ENCODE assay signal across 18 mouse cellular contexts in the genomic region with DNA sequence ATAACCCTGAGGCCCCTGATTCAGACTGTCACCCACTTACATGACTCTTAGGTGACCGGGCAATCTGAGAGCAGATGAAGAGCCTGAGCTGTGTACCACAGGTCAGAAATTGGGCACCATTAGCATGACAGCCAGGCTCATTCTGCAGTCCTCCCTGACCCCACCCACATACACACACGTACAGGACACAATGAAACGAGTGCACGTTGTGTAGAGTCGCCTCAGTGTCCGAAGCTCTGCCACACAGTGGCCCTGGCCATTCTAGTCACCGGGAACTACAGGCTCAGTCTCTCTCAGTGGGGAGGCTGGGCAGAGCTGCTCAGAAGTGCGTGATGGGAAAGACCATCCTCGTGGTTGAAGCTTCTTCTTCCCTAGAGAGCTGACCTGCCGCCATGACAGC. TPM values are rescaled to one million over a fixed set of nuclear protein-coding genes. Genes with fewer than 3 reads are reported as not detected.
DNase-seq lines count a peak whose midpoint lies in the region; ATAC-seq and TF ChIP-seq lines count a peak whose summit lies in the region.
"Had no signal": no experiment of that assay in that cellular context is flagged by ENCODE, and none has a peak within 500 bp of the region (broad histone marks: within the 10 kb centered on the region; RNA-seq: fewer than 3 reads in every experiment).

No protein-coding gene starts in this region.

- no peak overlapping the region for H3K4me2 ChIP-seq in forebrain, embryonic 13.5 days
- no peak overlapping the region for H3K4me2 ChIP-seq in midbrain, embryonic 12.5 days (replicated peaks)
- H3K4me2 ChIP-seq in midbrain, postnatal 0 days (ENCODE audit: low read depth, low read length, poor library complexity, severe bottlenecking), result no peak overlapping the region
- no peak overlapping the region for H3K4me2 ChIP-seq in hindbrain, embryonic 12.5 days (replicated peaks)
- no peak overlapping the region for H3K4me2 ChIP-seq in neural tube, embryonic 15.5 days
- H3K4me2 ChIP-seq: limb, embryonic 15.5 days; lung, embryonic 14.5 days had no signal

- peak overlapping the region; percentile 84 for H3K27ac ChIP-seq in forebrain, embryonic 13.5 days
- H3K27ac ChIP-seq in forebrain, embryonic 10.5 days, result no peak overlapping the region
- peak overlapping the region; percentile 76 for H3K27ac ChIP-seq in midbrain, embryonic 12.5 days (replicated peaks)
- H3K27ac ChIP-seq in midbrain, postnatal 0 days (ENCODE audit: low read depth, low read length), result no peak overlapping the region
- peak overlapping the region; percentile 79 for H3K27ac ChIP-seq in hindbrain, embryonic 12.5 days
- H3K27ac ChIP-seq in neural tube, embryonic 15.5 days (replicated peaks), result no peak overlapping the region
- H3K27ac ChIP-seq: heart, adult 2 months; limb, embryonic 15.5 days; liver, embryonic 14.5 days had no signal

- no peak for TF ChIP-seq CTCF in midbrain, postnatal 0 days (IDR thresholded peaks at IDR 0.05)

- no peaks in the 10 kb centered on the region for H3K27me3 ChIP-seq in forebrain, embryonic 13.5 days
- H3K27me3 ChIP-seq in forebrain, embryonic 10.5 days (ENCODE audit: poor library complexity, severe bottlenecking), result no peaks in the 10 kb centered on the region
- H3K27me3 ChIP-seq in midbrain, embryonic 12.5 days, result no peaks in the 10 kb centered on the region
- no peaks in the 10 kb centered on the region for H3K27me3 ChIP-seq in midbrain, postnatal 0 days (ENCODE audit: insufficient read depth, low read length)
- no peaks in the 10 kb centered on the region for H3K27me3 ChIP-seq in hindbrain, embryonic 12.5 days
- H3K27me3 ChIP-seq in neural tube, embryonic 15.5 days (replicated peaks), result no peaks in the 10 kb centered on the region
- H3K27me3 ChIP-seq: forebrain, embryonic 15.5 days; limb, embryonic 15.5 days; megakaryocyte, embryonic 14.5 days had no signal

- DNase-seq in forebrain, embryonic 10.5 days (ENCODE audit: extremely low spot score, low spot score), result no peak
- no peak for DNase-seq in midbrain, postnatal 0 days (ENCODE audit: low spot score)
- DNase-seq: cerebellum, adult 11 months; cerebellum, adult 9-11 months; gastrocnemius, postnatal 25 days; thymus, adult 18-20 months had no signal

- no peak overlapping the region for H3K9ac ChIP-seq in forebrain, embryonic 13.5 days
- no peak overlapping the region for H3K9ac ChIP-seq in midbrain, embryonic 12.5 days (replicated peaks)
- no peak overlapping the region for H3K9ac ChIP-seq in midbrain, postnatal 0 days (replicated peaks; ENCODE audit: low read length, poor library complexity, severe bottlenecking)
- H3K9ac ChIP-seq in hindbrain, embryonic 12.5 days, result no peak overlapping the region
- no peak overlapping the region for H3K9ac ChIP-seq in neural tube, embryonic 15.5 days (replicated peaks)
- H3K9ac ChIP-seq: forebrain, embryonic 15.5 days; limb, embryonic 15.5 days; liver, embryonic 14.5 days; lung, embryonic 14.5 days had no signal

- 76% methylated on average over 10 of the region's 10 CpGs for WGBS in forebrain, embryonic 13.5 days
- 82% methylated on average over 10 of the region's 10 CpGs for WGBS in forebrain, embryonic 10.5 days
- 76% methylated on average over 10 of the region's 10 CpGs for WGBS in midbrain, embryonic 12.5 days
- WGBS in midbrain, postnatal 0 days, result 75% methylated on average over 10 of the region's 10 CpGs
- WGBS in hindbrain, embryonic 12.5 days, result 73% methylated on average over 10 of the region's 10 CpGs
- 74% methylated on average over 10 of the region's 10 CpGs for WGBS in neural tube, embryonic 15.5 days

- no peaks in the 10 kb centered on the region for H3K9me3 ChIP-seq in forebrain, embryonic 13.5 days (replicated peaks)
- H3K9me3 ChIP-seq in forebrain, embryonic 10.5 days, result no peaks in the 10 kb centered on the region
- no peaks in the 10 kb centered on the region for H3K9me3 ChIP-seq in midbrain, embryonic 12.5 days
- H3K9me3 ChIP-seq in midbrain, postnatal 0 days (ENCODE audit: low read length), result no peaks in the 10 kb centered on the region
- H3K9me3 ChIP-seq in hindbrain, embryonic 12.5 days (replicated peaks), result no peaks in the 10 kb centered on the region
- no peaks in the 10 kb centered on the region for H3K9me3 ChIP-seq in neural tube, embryonic 15.5 days (replicated peaks)
- H3K9me3 ChIP-seq: forebrain, embryonic 15.5 days; limb, embryonic 15.5 days; megakaryocyte, embryonic 14.5 days had no signal

- no peaks in the 10 kb centered on the region for H3K36me3 ChIP-seq in forebrain, embryonic 13.5 days (ENCODE audit: poor library complexity, severe bottlenecking)
- H3K36me3 ChIP-seq in forebrain, embryonic 10.5 days (replicated peaks), result no peaks in the 10 kb centered on the region
- no peaks in the 10 kb centered on the region for H3K36me3 ChIP-seq in midbrain, embryonic 12.5 days
- H3K36me3 ChIP-seq in midbrain, postnatal 0 days (ENCODE audit: insufficient read depth, low read length), result no peaks in the 10 kb centered on the region
- no peaks in the 10 kb centered on the region for H3K36me3 ChIP-seq in hindbrain, embryonic 12.5 days
- no peaks in the 10 kb centered on the region for H3K36me3 ChIP-seq in neural tube, embryonic 15.5 days
- H3K36me3 ChIP-seq: forebrain, embryonic 15.5 days; limb, embryonic 15.5 days had no signal

- H3K4me3 ChIP-seq in forebrain, embryonic 13.5 days, result no peak overlapping the region
- H3K4me3 ChIP-seq in forebrain, embryonic 10.5 days, result no peak overlapping the region
- no peak overlapping the region for H3K4me3 ChIP-seq in midbrain, embryonic 12.5 days
- H3K4me3 ChIP-seq in midbrain, postnatal 0 days (ENCODE audit: low read depth, low read length), result no peak overlapping the region
- no peak overlapping the region for H3K4me3 ChIP-seq in hindbrain, embryonic 12.5 days
- no peak overlapping the region for H3K4me3 ChIP-seq in neural tube, embryonic 15.5 days (replicated peaks)
- H3K4me3 ChIP-seq: forebrain, embryonic 15.5 days; heart, adult 2 months; limb, embryonic 15.5 days; megakaryocyte, embryonic 14.5 days had no signal

- no peak for ATAC-seq in forebrain, embryonic 13.5 days
- ATAC-seq in midbrain, embryonic 12.5 days (ENCODE audit: low FRiP score, low read depth), result 0 out of 2 replicates have a peak, but pooled peaks have one; percentile 9
- ATAC-seq in midbrain, postnatal 0 days (ENCODE audit: low FRiP score), result no peak
- peak; percentile 1; the same call in 1 of the 2 replicates for ATAC-seq in hindbrain, embryonic 12.5 days (ENCODE audit: low FRiP score)
- ATAC-seq in neural tube, embryonic 15.5 days (ENCODE audit: low FRiP score), result 0 out of 2 replicates have a peak, but pooled peaks have one; percentile 20
- ATAC-seq in megakaryocyte, adult 5-6 weeks (ENCODE audit: poor library complexity, severe bottlenecking), result no peak
- ATAC-seq: CD4-positive, CD25-positive, alpha-beta regulatory T cell, adult 4 months had no signal

- peaks cover 22% of the 10 kb centered on the region for H3K4me1 ChIP-seq in forebrain, embryonic 13.5 days
- H3K4me1 ChIP-seq in forebrain, embryonic 10.5 days, result peaks cover 13% of the 10 kb centered on the region
- peaks cover 21% of the 10 kb centered on the region for H3K4me1 ChIP-seq in midbrain, embryonic 12.5 days
- H3K4me1 ChIP-seq in midbrain, postnatal 0 days (ENCODE audit: insufficient read depth, low read length), result no peaks in the 10 kb centered on the region
- H3K4me1 ChIP-seq in hindbrain, embryonic 12.5 days, result peaks cover 33% of the 10 kb centered on the region
- H3K4me1 ChIP-seq in neural tube, embryonic 15.5 days, result peaks cover 19% of the 10 kb centered on the region
- H3K4me1 ChIP-seq: limb, embryonic 15.5 days; megakaryocyte, embryonic 14.5 days had no signal

RNA-seq across cellular contexts. Expression of gene Nectin1, which starts 44.9 kb away (rescaled TPM):
- polyA plus RNA-seq in forebrain, embryonic 13.5 days (2015; fragmentation: Nextera tagmentation; extraction: Ambion mirVana), result 8.8 and 10.0 TPM in 2 replicates
- 7.4 and 7.6 TPM in 2 replicates for polyA plus RNA-seq in forebrain, embryonic 10.5 days (2016; fragmentation: Nextera tagmentation; extraction: Ambion mirVana)
- 9.7 and 12.5 TPM in 2 replicates for polyA plus RNA-seq in midbrain, embryonic 12.5 days (2016; fragmentation: Nextera tagmentation; extraction: Ambion mirVana)
- 64.7 and 71.6 TPM in 2 replicates for total RNA-seq in midbrain, postnatal 0 days (2014; rRNA removed)
- 14.9 and 15.4 TPM in 2 replicates for polyA plus RNA-seq in midbrain, postnatal 0 days (2015; fragmentation: Nextera tagmentation; extraction: Ambion mirVana)
- polyA plus RNA-seq in hindbrain, embryonic 12.5 days (2016; fragmentation: Nextera tagmentation; extraction: Ambion mirVana), result 12.9 and 13.0 TPM in 2 replicates
- polyA plus RNA-seq in neural tube, embryonic 15.5 days (2015; fragmentation: Nextera tagmentation; extraction: Ambion mirVana), result 14.0 and 14.9 TPM in 2 replicates
- 7.5 and 9.7 TPM in 2 replicates for total RNA-seq in megakaryocyte, adult 5-6 weeks (2015)
- 1.3 and 1.4 TPM in 2 replicates for total RNA-seq in megakaryocyte, adult 5-6 weeks (2017)

Comparison
In these comparisons a context has a peak if more than half of its experiments do, and no peak if none do; other contexts are left out.
1. ATAC-seq: peak in midbrain, embryonic 12.5 days (single experiment), hindbrain, embryonic 12.5 days (single experiment) and neural tube, embryonic 15.5 days (single experiment); none in forebrain, embryonic 13.5 days (single experiment), midbrain, postnatal 0 days (single experiment) and megakaryocyte, adult 5-6 weeks (single experiment).
2. H3K27ac ChIP-seq: peak in forebrain, embryonic 13.5 days (single experiment), midbrain, embryonic 12.5 days (single experiment) and hindbrain, embryonic 12.5 days (single experiment); none in forebrain, embryonic 10.5 days (single experiment), midbrain, postnatal 0 days (single experiment) and neural tube, embryonic 15.5 days (single experiment).